Mouse (Mus musculus) liver, postnatal 0 days (tissue): ENCODE data around the gene Wdr45b.

ENCODE experiments used
- CTCF ChIP-seq: sonication (generic); IDR thresholded peaks from 2 replicates; pipeline ENCODE4 v1.5.1; 2016; ENCODE audit warnings: antibody characterized with exemption, low read depth
- EP300 ChIP-seq: IDR thresholded peaks from 2 replicates; pipeline ENCODE4 v1.6.1; 2016; ENCODE audit warnings: antibody characterized with exemption, low read depth, mild to moderate bottlenecking

DNA sequence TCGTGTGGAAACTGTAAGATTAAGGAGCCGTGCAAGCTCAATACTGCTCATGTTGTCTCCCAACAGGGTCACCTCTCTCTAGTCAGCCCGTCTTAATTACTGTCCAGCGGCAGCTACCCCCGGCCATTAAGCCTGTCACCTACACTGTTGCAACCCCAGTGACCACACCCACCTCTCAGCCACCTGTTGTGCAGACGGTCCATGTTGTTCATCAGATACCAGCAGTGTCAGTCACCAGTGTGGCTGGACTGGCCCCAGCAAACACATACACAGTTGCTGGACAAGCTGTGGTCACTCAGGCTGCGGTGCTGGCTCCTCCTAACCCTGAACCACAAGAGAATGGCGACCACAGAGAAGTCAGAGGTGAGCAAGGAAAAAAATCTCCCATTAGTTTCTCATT, 55.8 kb downstream of the Wdr45b start:
- TF ChIP-seq CTCF (no peak), EP300 (no peak)
